Mouse (Mus musculus) gastrocnemius, postnatal 4 days (tissue): ENCODE measurements around the gene Dis3l2. TPM values are rescaled to one million over a fixed set of nuclear protein-coding genes. Genes with fewer than 3 reads are reported as not detected.
A peak's percentile ranks its signal among the peaks of the same experiment; 100 is the strongest.

Experiments
- DNase-seq, 2 experiments: peaks; one replicate each; pipeline ENCODE4 v3.0.0; 2021 to 2022; ENCODE audit warnings: low spot score in 2 of 2, mixed read lengths in 2 of 2
- total RNA-seq, 2 experiments: library from RNA; stranded (reverse); gene quantifications; 2 replicates each; pipeline ENCODE4 v1.2.3; 2021

Gene Dis3l2
- total RNA-seq, 2 experiments from 2014 or later: 21.0 to 22.4 TPM

- DNase-seq: no peak
Observed at GRCm38 (mm10) chr1:87006425-87006824, 302.8 kb downstream of the Dis3l2 start.

GRCm38 (mm10) chr1:87008211-87008610, 304.6 kb downstream of the Dis3l2 start:
- no peak for DNase-seq

GRCm38 (mm10) chr1:87009156-87009555, 305.5 kb downstream of the Dis3l2 start:
- DNase-seq: no peak

- peak in 1 of 2 experiments; percentile 58 for DNase-seq
Observed at GRCm38 (mm10) chr1:87010629-87011330, 307.2 kb downstream of the Dis3l2 start.

GRCm38 (mm10) chr1:87011718-87012117, 308.1 kb downstream of the Dis3l2 start:
- no peak for DNase-seq

- DNase-seq: no peak
Observed at GRCm38 (mm10) chr1:87012606-87013005, 309.0 kb downstream of the Dis3l2 start.

GRCm38 (mm10) chr1:87020714-87021113, 317.1 kb downstream of the Dis3l2 start:
- no peak for DNase-seq

- no peak for DNase-seq
Observed at GRCm38 (mm10) chr1:87021584-87021983, 318.0 kb downstream of the Dis3l2 start.

GRCm38 (mm10) chr1:87023291-87024170, 319.9 kb downstream of the Dis3l2 start:
- no peak for DNase-seq

GRCm38 (mm10) chr1:87025021-87025420, 321.4 kb downstream of the Dis3l2 start:
- no peak for DNase-seq

- no peak for DNase-seq
Observed at GRCm38 (mm10) chr1:87028786-87029185, 325.2 kb downstream of the Dis3l2 start.

GRCm38 (mm10) chr1:87030652-87031051, 327.0 kb downstream of the Dis3l2 start:
- DNase-seq: no peak

GRCm38 (mm10) chr1:87032466-87032865, 328.9 kb downstream of the Dis3l2 start:
- DNase-seq: no peak

GRCm38 (mm10) chr1:87035532-87036161, 332.0 kb downstream of the Dis3l2 start:
- DNase-seq: peak in 1 of 2 experiments; percentile 53

GRCm38 (mm10) chr1:87036334-87036733, 332.7 kb downstream of the Dis3l2 start:
- DNase-seq: peak in 1 of 2 experiments; percentile 38

GRCm38 (mm10) chr1:87038477-87039070, 335.0 kb downstream of the Dis3l2 start:
- no peak for DNase-seq

GRCm38 (mm10) chr1:87041119-87041518, 337.5 kb downstream of the Dis3l2 start:
- peak; percentile 60 to 79 for DNase-seq

- DNase-seq: peak; percentile 73
Observed at GRCm38 (mm10) chr1:87041814-87042438, 338.3 kb downstream of the Dis3l2 start.

- no peak for DNase-seq
Observed at GRCm38 (mm10) chr1:87050072-87050471, 346.5 kb downstream of the Dis3l2 start.

GRCm38 (mm10) chr1:87050700-87051099, 347.1 kb downstream of the Dis3l2 start:
- no peak for DNase-seq

- no peak for DNase-seq
Observed at GRCm38 (mm10) chr1:87051369-87051768, 347.8 kb downstream of the Dis3l2 start.
